Mouse (Mus musculus) right cerebral cortex, postnatal 4 days (tissue): ENCODE measurements around the gene Nav2.

Experiments used
- DNase-seq: peaks from one replicate; pipeline ENCODE4 v3.0.0-alpha.2; 2022

Gene Nav2

DNA sequence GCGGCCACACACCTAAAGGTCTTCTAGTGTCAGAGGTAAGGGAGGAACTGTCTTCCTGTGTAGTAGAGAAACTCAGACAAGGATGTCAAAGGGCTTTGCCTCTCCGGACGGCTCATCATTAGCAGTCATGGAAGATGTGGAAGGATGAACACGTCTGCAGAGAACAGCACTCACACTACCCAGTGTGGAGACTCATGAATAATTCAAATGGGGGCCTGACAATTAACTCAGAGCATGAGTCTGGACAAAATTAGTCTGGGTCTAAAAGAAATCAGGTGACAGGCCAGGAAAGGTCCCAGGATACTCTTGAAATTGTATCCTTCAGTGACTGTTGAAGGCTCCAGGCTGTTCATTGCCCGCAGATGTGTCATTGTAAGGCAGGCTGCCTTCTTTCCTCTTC, 17.5 kb upstream of the Nav2 start:
- DNase-seq: no peak

GRCm38 (mm10) chr7:48893093-48893492, 15.4 kb upstream of the Nav2 start:
- no peak for DNase-seq

- DNase-seq: peak; percentile 84
Measured at GRCm38 (mm10) chr7:48894152-48894551, 14.4 kb upstream of the Nav2 start.

DNA sequence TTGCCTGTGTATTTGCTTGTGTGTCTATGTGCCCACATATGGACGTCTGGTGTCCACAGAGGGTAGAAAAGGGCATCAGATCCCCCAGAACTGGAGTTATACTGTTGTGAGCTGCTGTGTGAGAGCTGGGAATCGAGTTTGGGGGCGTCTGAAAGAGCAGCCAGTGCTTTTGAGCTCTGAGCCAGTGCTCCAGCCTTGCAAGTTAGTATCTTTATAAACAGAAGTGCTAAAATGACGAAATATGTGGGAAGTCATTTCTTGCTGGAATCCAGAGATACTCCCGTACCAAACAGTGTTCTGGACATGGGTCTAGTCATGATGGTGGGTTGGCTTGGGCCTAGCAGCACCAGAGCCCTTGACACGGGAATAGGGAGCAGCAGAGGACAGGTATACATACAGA, 13.8 kb upstream of the Nav2 start:
- no peak for DNase-seq

- DNase-seq: no peak
Measured at GRCm38 (mm10) chr7:48895475-48895874, 13.0 kb upstream of the Nav2 start.

GRCm38 (mm10) chr7:48896051-48896450, 12.5 kb upstream of the Nav2 start:
- DNase-seq: no peak

GRCm38 (mm10) chr7:48897539-48898163, 10.9 kb upstream of the Nav2 start:
- DNase-seq: no peak

- no peak for DNase-seq
Measured at GRCm38 (mm10) chr7:48898416-48898815, 10.1 kb upstream of the Nav2 start.

DNA sequence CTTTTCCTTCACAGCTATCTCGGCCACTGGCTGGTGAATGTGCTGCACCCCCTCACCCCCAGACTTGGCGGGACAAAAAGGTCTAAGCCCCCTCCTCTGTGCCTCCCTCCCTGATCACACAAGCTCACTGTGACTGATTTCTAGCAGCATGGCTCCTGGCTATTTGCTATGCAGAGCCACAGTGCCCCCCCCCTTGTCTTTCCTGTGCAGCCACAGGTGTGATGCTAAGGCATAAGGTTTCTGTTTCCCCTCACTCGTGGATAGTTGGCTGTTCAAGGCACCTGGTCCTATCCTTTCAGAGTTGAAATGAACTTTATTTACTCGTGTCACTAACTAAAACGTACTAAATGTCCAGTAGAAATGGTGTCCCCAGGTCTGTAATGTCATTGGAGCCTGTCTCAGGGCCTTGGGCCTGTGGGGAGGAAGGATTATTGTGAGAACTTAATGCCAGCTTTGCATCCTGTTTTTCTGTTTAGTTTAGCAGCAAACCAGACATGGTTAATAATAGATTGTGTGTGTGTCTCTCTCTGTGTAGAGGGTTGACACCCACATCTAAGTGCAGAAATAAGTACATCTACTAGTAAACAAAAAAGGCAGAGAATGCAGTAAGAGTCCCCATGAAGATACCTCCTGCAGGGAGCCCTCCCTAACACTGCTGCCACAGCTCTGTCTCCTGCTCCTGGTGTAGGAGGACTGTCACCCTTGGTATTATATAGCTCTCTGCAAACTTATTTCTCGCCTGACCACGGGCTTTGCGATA, 7.9 kb upstream of the Nav2 start:
- DNase-seq: no peak

- no peak for DNase-seq
Measured at GRCm38 (mm10) chr7:48902454-48902853, 6.1 kb upstream of the Nav2 start.

GRCm38 (mm10) chr7:48909342-48909671, 791 bp downstream of the Nav2 start:
- DNase-seq: no peak

DNA sequence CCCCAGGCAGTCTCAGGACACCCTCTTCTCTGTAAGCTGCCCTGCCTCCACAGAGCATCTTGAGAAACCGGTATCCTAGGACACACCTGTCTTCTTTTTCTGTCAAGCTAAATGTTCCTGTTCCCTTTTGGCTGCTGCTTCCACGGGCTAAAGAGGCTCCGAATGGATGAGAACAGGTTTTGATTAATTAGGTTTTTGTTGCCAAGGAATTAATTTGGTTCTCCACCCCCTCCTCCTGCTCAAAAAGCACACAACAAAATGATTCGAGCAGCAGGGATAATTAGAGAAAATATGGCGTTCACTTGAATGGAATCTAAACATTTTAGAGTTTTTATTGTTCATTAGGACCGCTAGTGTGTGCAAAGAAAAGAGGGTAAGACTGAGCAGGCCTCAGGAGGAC, 1.8 kb downstream of the Nav2 start:
- DNase-seq: no peak

DNA sequence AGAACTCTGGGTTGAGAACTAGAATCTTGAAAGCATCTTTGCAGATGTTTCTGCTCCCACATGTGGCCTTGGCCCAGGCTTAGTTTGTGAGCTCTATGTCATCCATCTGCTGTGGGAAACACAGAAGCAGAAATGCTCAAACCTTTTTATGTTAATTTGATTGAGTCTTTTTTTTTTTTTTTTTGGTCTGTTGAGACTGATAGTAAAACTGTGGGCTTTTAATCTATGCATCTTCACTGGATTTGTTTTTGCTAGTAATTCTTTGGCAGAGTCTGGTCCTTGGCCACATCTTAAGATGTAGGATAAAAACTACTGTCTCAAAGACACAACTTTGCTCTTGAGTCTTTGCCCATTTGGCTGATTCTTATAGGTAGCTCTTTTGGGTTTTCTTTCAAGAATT, 2.6 kb downstream of the Nav2 start:
- no peak for DNase-seq

DNA sequence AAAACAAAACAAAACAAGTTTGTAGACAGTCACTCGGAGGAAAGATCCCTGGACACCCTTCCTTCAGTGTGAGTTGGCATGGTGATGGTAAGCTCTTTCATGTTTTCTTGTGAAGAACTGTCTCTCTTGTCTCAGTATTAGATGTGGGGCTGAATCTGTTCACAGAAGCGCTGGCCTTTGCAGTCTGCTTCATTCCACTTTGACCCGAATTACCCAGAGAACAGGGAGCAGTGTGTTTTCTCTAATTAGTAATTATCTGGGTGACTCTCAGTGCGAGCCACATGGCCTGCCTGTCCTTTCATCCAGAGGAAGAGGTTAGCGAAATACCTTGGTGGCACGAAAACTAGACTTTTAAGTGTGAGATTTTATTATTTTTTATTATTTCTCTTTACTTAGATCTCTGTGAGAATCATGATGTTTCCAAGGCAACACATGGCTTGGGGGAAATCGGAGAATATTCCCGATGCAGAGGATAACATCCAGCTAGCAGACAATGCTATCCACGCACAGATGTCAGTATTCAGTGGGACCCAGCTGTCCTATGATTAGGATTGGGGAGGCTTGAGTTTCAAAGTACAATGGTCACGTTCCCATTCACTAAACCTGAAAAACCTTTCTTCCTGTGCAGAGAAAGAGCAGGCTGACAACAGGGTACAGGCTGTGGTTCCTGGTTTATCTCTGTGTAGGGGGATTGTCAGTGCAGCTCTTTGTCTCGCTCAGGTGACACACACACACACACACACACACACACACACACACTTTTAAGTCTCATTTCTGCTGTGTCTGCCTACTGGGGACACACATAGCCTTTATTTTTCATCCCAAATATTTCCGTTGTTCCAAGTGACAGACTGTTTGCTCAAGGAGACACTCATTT, 6.4 kb downstream of the Nav2 start:
- no peak for DNase-seq

DNA sequence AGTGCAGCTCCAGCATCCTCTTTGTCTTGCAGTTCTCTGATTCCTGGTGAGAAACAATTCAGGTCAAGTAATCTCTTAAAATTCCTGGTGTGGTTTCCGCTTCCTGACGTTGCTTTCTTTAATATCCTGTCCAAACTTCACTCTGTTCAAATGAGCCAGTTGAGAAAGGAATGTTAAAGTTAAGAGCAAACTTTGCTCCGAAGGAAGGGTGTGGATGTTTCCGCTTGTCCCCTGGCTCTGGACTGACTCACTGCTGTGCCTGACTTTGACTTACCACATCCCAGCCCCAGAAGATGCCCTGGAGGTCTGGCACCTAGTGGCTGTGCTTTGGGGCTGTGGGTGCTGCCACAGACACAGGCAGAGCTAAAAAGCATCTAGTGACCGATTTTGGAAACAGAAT, 8.9 kb downstream of the Nav2 start:
- DNase-seq: no peak

GRCm38 (mm10) chr7:48917988-48918387, 9.5 kb downstream of the Nav2 start:
- no peak for DNase-seq

DNA sequence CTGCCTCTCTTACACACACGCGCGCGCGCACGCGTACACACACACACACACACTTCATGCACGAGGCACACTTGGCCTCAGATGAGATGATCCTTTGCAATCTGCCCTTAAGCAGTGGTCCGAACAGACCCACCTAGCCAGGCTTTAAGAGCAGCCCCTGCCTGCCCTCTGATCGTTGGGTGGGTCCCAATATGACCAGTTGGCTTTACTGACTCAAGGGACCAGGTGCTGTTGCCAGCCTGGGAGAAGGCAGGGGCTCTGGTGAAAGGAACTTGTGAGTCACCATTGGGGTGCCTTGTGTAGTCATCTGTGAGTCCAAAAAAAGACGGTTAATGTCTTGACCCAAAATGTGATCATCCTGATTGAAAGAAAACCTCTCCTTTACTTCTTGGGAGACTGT, 9.9 kb downstream of the Nav2 start:
- no peak for DNase-seq

GRCm38 (mm10) chr7:48923620-48924019, 15.1 kb downstream of the Nav2 start:
- DNase-seq: no peak

- DNase-seq: no peak
Measured at GRCm38 (mm10) chr7:48925214-48925613, 16.7 kb downstream of the Nav2 start.

GRCm38 (mm10) chr7:48928364-48928763, 19.8 kb downstream of the Nav2 start:
- DNase-seq: peak; percentile 70

DNA sequence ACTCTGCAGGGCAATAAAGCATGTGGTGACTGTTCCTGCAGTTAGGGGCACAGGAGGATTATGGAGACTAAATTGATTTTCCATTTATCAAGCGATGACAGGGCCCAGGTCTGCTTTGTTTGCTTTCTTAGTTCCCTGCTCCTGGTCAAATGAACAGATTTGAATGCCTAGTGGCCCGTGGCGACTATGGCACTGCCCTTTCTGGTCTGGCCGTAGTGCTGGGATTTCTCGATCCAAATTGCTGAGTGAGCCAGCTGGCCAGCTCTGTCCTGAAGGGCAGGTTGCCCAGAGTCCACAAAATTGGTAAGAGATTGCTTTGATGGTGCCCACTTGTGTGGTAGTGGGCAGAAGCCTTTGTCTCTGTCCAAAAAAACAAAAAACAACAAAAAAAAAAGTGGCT, 21.9 kb downstream of the Nav2 start:
- DNase-seq: peak; percentile 41

- DNase-seq: no peak
Measured at GRCm38 (mm10) chr7:48932138-48932537, 23.6 kb downstream of the Nav2 start.

DNA sequence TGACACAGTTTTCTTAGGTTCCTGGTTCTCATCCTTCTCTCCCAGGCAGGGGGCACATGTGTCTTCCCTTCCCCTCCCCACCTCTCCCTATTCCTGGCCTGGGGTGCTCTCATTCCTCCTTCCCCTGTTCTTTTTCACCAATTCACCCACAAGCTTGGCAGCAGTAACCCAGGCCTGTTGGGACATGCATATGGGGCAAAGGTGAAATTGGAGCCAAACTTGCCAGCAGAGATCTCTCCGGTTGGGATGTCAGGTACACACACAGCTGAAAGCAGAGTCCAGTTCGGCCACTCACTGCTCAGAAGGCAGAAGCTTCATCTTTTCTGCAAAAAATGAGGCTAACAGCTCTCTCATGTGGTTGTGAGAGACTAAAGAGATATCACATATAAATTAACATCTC, 26.3 kb downstream of the Nav2 start:
- no peak for DNase-seq

- no peak for DNase-seq
Measured at GRCm38 (mm10) chr7:48937562-48937961, 29.0 kb downstream of the Nav2 start.
